Mouse (Mus musculus): Measurements from ENCODE around the gene Gapvd1. TPM values are rescaled to one million over a fixed set of nuclear protein-coding genes. Genes with fewer than 3 reads are reported as not detected.
"Not testable (repeated sequence)": the region's sequence is repeated elsewhere in the genome, so short reads cannot be mapped to it uniquely, and the experiment has no call there.

Gene Gapvd1
- total RNA-seq, 2 experiments from 2014 or later: 96.2 to 104 TPM

DNA sequence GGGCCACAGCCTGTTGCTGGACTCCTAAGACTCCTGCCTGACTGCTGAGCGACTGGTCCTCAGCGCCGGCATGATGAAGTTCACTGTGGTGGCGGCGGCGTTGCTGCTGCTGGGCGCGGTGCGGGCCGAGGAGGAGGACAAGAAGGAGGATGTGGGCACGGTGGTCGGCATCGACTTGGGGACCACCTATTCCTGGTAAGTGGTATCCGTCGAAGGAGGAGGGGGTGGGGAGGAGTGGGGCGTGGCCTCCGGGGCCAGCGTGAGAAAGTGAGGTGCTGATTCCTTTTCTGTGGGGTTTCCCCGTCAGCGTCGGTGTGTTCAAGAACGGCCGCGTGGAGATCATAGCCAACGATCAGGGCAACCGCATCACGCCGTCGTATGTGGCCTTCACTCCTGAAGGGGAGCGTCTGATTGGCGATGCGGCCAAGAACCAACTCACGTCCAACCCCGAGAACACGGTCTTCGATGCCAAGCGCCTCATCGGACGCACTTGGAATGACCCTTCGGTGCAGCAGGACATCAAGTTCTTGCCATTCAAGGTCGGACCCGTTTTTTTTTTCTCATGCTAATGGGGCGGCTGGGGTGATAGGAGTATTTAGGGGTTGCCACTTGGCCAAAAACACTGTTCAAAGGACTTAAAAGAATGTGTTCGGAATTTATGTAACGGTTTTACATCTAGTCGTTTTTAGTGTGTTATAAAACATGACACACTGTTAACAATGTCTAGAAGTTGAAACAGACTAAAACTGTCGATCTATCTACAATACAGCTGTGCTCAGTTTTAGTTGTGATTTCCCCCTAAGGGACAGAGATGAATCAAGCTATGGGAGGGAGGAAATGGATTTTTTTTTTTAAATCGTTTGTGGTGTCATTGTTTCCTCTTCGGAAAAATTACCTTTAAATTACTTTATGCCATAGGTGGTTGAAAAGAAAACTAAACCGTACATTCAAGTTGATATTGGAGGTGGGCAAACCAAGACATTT is 17.5 kb upstream of the Gapvd1 start:
- no peak for DNase-seq (ENCODE audit: extremely low spot score in 1 of 2, low spot score in 1 of 2)

DNA sequence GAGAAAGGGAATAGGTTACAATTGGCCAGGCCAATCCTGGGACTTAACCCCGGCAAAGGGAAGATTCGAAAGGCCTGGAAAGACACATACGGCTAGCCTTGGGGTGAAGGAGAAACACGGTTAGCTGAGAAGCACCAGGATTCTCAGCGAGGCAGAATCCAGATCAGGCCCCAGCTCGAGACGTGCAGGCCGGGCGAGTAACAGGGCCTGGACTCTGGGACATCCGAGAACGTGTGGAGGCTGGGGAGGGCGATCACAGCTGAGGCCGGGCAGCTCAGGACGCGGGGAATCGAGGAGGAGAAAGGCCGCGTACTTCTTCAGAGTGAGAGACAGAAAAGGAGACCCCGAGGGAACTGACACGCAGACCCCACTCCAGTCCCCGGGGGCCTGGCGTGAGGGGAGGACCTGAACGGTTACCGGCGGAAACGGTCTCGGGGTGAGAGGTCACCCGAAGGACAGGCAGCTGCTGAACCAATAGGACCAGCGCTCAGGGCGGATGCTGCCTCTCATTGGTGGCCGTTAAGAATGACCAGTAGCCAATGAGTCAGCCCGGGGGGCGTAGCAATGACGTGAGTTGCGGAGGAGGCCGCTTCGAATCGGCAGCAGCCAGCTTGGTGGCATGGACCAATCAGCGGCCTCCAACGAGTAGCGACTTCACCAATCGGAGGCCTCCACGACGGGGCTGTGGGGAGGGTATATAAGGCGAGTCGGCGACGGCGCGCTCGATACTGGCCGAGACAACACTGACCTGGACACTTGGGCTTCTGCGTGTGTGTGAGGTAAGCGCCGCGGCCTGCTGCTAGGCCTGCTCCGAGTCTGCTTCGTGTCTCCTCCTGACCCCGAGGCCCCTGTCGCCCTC is 16.6 kb upstream of the Gapvd1 start, which contains the start of gene Hspa5:
Hspa5 (plus strand) TSS at position 603 of the 859 bp plus-strand sequence.
- DNase-seq (ENCODE audit: extremely low spot score in 1 of 2, low spot score in 1 of 2): peak; percentile 92 to 95

DNA sequence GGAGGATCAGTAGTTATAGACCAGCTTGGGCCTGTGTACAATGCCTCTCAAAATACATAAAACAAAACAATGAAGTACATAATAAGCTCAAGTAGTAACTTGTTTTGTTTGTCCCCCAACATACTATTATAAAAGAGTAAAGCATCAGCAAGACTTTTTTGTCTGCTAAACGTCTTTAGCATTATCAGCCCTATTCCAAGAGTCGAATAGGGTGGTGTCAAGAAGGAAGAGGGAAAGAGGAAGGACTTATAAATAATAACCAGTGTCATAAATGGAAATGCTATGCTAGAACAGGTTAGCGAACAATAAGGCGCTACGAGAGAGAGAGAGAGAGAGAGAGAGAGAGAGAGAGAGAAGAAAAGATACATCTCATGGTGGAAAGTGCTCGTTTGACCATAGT is 15.9 kb upstream of the Gapvd1 start:
- DNase-seq (ENCODE audit: extremely low spot score in 1 of 2, low spot score in 1 of 2): no peak

GRCm38 (mm10) chr2:34770049-34770448 is 15.0 kb upstream of the Gapvd1 start:
- no peak for DNase-seq (ENCODE audit: extremely low spot score in 1 of 2, low spot score in 1 of 2)

DNA sequence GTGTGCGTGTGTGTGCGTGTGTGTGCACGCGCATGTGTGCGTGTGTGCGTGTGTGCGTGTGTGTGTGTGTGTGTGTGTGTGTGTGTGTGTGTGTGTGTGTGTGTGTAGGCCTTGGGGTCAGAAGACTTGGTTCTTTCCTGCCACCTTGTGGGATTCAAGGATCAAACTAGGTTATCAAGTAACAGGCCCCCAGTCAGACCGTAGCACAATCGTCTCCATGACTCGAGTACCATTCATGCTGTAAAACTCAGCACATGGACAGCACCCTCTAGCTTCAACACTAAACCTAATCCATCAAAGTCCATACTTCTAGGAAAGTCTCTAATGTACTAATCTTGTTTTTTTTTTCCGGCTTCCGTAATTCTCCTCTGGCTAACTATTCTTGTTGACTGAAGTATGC is 9.8 kb upstream of the Gapvd1 start:
- no peak for DNase-seq (ENCODE audit: extremely low spot score in 1 of 2, low spot score in 1 of 2)

DNA sequence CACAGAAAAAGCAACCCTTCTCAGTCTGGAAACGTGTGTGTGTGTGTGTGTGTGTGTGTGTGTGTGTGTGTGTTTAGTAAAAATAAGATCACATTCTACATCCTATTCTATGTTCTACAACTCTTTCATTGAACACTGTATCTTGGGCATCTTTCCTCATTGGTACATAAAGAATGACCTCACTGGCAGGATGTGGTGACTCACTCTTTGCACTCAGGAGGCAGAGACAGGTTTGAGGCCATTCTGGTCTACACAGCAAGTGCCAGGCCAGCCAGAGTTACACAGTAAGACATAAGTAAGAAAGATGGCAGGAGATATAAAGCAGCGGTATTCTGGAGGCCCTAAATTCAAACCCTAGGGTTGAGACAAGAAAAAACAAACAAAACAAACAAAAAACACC is 7.8 kb upstream of the Gapvd1 start:
- DNase-seq (ENCODE audit: extremely low spot score in 1 of 2, low spot score in 1 of 2): no peak

GRCm38 (mm10) chr2:34762174-34762573 is 7.1 kb upstream of the Gapvd1 start:
- no peak for DNase-seq (ENCODE audit: extremely low spot score in 1 of 2, low spot score in 1 of 2)

GRCm38 (mm10) chr2:34761272-34761671 is 6.2 kb upstream of the Gapvd1 start:
- DNase-seq (ENCODE audit: extremely low spot score in 1 of 2, low spot score in 1 of 2): not testable (repeated sequence)

DNA sequence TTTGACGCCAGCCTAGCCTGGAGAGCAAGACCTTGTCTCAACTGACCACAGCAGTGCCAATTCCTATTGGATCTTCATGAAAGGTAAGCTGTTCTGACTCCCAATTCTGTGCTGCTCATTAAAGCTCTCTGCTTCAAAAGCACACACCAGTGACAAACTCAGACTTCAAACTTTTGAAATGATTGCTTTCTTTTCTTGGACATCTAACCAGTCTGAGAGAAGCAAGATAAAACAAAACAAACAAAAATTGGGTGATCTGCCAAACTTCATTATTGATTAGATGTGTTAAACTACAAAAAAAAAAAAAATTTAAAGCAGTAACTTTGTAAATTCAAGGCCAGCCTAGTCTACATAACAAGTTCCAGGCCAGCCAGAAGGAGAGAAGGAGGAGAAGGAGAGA is 2.3 kb upstream of the Gapvd1 start:
- no peak for DNase-seq (ENCODE audit: extremely low spot score in 1 of 2, low spot score in 1 of 2)

GRCm38 (mm10) chr2:34753811-34754550 is 1.1 kb downstream of the Gapvd1 start:
- DNase-seq (ENCODE audit: extremely low spot score in 1 of 2, low spot score in 1 of 2): peak; percentile 83 to 87

DNA sequence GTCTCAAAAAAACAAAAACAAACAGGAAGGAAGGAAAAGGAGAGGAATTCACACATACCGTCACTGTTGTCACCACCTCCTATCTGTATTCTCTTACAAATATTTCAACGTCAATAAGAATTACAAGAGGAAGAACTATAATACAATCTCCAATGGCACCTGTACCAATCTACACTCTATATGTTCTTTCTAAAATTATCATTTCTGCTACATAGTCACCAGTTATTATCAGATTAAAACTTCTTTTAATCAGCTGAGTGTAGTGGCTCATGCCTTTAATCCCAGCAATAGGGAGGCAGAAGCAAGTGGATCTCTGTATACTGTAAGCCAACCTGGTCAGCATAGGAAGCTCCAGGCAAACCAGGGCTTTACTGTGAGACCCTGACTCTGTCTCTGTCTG is 4.8 kb downstream of the Gapvd1 start:
- DNase-seq (ENCODE audit: extremely low spot score in 1 of 2, low spot score in 1 of 2): no peak

- no peak for DNase-seq (ENCODE audit: extremely low spot score in 1 of 2, low spot score in 1 of 2)
Measured at GRCm38 (mm10) chr2:34748479-34748878, 6.6 kb downstream of the Gapvd1 start.

DNA sequence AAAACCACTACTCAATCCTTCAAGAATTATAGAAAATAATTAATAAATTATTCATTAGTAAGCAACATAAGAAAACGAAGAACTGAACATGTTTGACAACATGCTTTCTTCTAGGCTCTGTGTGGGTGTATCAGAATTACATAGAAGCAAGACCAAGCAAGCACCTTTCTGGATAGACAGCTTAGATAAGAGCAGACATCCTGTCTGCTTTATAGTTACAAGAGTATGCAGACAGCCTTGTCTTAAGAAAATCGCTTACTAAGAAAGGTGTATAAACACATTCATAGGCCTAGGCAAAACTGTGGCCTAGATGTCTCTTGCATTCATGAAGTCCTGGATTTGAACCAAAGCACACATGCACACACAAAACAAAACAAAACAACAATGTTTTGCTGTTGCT is 9.4 kb downstream of the Gapvd1 start:
- no peak for DNase-seq (ENCODE audit: extremely low spot score in 1 of 2, low spot score in 1 of 2)

DNA sequence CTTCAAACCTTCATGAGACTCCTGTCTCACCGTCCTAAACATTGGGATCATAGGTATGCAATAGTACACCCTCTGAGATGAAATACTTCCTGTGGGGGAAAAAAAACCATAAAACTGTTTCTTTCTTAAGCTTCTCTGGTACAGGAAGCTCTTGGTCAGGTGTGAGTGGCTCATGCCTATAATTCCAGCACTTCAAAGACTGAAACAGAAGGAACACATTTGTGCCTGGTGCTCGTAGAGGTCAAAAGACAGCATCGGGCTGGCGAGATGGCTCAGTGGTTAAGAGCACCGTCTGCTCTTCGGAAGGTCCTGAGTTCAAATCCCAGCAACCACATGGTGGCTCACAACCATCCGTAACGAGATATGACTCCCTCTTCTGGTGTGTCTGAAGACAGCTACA is 10.6 kb downstream of the Gapvd1 start:
- no peak for DNase-seq (ENCODE audit: extremely low spot score in 1 of 2, low spot score in 1 of 2)

DNA sequence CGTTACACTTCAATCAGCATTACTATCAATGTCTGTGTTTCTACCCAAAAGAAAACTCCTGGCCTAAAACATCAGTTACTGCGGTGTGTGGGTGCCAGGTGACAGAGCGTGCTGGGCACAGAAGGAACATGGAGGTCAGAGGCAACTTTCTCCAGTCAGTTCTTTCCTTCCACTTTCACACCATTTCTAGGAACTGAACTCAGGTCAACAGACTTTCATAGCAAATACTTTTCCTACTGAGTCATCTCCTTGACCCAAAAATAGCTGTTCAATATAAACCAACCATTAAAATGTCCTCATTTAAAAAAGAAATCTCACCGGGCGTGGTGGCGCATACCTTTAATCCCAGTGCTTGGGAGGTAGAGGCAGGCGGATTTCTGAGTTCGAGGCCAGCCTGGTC is 12.4 kb downstream of the Gapvd1 start:
- DNase-seq (ENCODE audit: extremely low spot score in 1 of 2, low spot score in 1 of 2): no peak

- no peak for DNase-seq (ENCODE audit: extremely low spot score in 1 of 2, low spot score in 1 of 2)
Measured at GRCm38 (mm10) chr2:34741390-34742159, 13.5 kb downstream of the Gapvd1 start.

- DNase-seq (ENCODE audit: extremely low spot score in 1 of 2, low spot score in 1 of 2): no peak
Measured at GRCm38 (mm10) chr2:34739684-34740391, 15.2 kb downstream of the Gapvd1 start.

DNA sequence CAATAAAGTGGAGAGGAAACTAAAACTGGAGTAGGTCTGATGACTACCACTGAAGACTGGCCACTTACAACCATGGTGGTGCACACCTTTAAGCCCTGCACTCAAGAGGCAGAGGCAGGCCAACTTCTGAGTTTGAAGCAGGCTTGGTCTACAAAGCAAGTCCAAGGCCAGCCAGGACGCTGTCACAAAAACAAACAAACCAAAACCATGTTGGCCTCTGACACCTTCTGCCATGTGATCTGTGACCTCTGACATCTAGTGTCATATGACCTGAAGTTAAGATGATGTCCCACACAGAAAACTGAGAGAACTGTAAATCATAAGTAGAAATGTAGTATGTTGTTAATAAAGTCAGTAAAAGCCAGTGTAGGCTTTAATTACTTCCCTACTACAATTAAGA is 17.1 kb downstream of the Gapvd1 start:
- DNase-seq (ENCODE audit: extremely low spot score in 1 of 2, low spot score in 1 of 2): no peak

DNA sequence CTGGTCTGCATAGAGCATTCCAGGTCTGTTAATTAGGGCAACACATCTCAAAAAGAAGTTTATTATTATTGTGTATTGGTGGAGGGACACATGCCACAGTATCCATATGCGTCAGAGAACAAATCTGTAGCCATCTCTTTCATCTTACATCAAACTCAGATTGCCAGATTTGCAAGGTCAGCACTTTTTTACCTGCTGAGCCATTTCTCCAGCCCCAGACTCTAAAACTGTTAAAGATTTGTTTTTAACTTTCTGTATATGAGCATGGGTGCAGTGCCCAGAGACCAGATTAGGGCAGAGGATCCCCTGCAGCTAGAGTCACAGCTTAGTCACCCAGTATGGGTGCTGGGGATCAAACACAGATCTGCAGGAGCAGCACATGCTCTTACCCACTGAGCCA is 18.4 kb downstream of the Gapvd1 start:
- no peak for DNase-seq (ENCODE audit: extremely low spot score in 1 of 2, low spot score in 1 of 2)

All from layer of hippocampus, postnatal 25 days (tissue).